Mouse (Mus musculus): ENCODE measurements around the gene Hebp2.

Gene Hebp2

DNA sequence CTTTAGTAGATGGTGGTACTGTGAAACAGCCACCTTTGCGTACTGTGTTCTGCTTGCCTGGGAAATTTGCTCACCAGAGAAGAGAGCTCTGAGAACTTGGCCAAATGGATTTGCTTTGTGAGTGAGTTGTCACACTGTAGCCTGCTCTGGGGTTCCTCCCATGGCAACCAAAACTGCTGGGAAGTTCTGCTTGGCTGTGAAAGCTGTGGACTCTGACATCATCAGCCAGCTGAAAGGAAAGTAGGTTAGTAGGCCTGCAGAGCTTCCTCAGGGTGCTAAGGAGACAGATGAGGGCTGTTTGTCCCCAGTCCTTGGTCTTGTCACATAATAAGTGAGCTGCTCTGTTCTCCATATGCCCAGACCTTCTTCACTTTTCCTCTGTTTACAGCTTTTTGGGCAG, 37.3 kb downstream of the Hebp2 start:
- no peak for DNase-seq

DNA sequence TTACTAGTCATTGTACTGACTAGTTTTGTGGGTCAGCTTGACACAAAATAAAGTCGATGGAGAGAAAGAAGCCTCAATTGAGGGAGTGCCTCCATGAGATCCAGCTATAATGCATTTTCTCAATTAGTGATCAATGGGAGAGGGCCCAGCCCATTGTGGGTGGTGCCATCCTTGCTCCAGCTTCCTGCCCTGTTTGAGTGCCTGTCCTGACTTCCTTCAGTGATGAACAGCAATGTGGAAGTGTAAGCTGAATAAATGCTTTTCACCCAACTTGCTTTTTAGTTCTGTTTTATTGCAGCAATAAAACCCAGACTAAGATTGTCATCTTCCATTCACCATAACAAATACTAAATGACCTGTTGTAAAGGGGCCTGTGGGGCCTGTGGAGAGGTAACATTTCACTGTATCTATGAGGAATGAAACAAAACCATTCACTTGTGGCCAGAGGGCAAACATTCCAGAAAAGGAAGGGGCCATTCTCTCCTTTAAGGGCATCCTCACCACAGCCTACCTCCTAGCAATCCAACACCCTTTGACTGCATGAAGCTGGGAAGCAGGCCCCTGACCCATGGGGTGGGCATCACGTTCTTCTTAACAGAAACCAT, 37.9 kb downstream of the Hebp2 start:
- DNase-seq = no peak

DNA sequence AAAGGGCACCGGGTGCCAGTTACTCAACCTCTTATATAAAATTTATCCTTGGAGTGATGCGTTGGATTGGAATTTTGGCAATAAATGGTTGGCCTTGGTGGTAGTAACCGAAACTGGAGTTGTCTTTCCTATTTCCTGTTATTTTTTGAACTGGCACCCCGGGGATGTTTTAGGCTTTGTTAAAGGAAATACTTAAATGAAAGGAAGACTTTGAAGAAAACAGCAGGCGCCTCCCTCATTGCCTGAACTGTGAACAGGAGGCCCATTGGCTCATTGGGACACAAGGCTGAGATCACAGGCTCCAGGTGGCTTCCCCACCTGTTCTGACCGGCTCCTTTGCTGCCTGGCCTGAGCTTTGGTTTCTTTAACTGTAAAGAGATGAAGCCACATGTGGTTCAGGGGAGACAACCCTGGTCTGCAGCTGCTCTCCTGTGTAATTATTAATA, 39.4 kb downstream of the Hebp2 start:
- no peak for DNase-seq

DNA sequence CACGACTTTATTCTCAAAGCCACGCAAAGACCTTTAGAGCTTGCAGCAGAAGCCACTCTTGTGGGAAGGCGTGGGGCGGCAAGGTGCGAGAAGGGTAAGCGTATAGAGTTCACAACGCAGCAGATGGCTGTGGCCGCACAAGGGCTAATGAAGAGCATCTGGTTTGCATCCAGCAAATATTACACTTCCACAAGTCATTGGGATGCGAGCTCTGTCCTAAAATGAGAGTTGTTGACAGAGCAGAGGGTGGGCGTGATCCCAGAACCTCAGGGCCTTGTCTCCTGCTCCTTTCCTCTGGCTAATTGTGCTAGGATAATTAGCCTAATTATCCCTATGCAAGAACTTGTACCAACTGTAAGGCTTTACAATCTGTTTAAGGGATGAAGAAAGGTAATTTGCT, 40.2 kb downstream of the Hebp2 start:
- DNase-seq = no peak

DNA sequence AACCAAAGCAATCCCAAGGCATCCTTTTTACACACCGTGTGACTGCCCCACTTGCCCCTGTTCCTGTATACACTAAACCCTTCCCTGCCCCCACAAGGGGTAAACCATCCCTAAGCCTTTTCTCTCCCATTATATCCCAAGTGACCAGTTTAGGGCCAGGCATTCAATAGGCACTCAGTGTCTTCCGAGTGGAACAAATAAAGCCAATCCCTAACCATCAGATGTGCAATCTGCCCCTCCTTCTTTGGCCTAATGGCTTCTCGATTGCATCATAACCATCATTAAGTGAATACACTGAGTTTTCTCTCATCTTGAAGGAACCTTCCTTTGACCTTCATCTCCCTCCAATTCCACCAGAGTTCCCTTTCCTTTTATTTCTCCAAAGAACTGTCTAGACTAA, 43.9 kb downstream of the Hebp2 start:
- DNase-seq = no peak

DNA sequence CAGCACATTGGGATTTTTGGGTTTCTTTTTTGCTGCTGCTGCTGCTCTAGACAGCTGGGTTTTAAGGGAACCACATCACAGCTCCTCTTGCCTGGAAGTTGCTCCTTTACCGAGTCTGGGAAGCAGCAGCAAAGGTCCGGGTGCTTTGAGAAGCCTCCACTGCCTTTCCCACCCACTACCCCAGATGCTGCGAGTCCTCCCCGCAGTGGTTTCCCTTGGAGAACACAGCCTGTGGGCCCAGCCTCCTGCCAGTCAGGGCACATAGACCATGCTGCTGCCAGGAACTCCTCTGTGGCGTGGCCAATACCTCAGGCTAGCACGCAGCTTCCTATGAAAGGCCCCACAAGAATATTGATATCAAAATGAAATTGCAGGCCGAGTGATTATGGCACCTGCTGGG, 48.8 kb downstream of the Hebp2 start:
- DNase-seq = no peak

DNA sequence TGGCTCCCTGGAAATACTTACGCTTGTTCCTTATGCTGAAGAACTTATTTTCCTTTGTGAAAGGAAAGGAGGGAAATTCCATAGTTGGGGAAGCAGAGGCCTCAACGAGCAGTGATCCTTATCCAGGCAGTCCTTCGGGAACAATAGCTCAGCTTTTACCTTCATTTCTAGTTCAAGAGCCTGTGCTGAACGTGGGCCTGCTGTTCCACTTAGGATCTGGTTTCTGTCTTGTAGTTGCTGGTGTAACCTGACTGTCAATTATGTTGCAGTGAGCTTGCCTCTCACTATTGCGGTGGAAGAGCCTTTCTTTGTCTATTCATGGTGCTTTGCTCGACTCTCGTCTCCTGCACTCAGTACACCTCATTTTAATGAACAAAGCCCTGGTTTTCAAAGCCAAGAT, 51.6 kb downstream of the Hebp2 start:
- no peak for DNase-seq

DNA sequence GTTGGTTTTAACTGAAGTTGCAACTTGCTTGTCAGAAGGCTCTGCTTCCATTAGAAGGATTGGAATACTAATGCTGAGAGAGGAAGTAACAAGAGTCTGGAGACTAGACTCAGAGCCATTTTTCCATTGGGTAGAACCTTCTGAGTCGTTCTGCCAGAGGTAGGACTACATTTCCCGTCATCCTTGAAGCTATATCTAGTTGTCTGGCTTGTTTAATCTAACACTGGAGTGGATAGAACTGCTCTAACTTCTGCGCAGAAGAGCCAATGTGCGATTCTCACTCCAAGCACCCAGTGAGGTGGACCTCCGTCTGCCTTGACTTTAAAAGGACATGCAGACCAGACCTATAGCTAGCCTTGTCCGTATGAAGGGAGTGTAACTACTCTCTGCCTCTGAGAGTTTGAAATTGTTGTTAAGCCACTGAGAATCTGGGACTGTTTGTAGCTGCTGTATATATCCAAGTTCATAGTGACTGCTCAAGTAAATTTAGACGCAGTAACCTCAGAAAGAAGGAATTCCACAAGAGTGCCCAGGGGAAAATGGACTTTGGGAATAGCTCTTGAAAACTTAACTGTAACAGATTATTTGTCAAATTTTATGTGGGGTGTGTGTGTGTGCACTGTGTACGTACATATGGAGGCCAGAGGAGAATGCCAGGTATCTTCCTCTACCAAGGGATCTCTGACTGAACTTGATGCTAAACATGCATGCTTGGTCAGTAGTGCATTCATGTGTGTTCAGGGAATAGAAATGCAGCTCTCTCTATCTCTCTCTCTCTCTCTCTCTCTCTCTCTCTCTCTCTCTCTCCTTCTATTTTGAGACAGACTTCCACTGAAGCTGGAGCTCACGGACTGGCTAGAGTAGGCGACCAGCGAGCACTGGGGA, 52.6 kb downstream of the Hebp2 start:
- DNase-seq = no peak

DNA sequence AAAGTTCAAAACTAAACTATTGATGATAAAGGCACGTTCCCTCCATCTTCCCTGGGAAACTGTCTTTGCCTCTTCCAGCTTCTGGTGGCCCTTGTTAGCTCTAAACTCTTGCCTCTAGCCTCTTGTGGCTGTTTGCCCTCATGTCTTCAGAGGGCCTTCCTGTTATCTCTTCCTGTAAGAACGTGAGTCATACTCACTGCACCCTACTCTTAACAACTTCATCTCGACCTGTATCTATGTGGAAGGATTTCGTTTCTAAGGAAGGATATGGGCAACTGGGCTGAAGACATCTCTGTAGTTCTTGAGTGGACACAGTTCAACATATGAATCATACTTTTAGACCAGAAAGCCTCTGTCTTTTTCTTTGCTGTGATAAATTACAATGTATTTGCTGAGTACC, 53.9 kb downstream of the Hebp2 start:
- DNase-seq = no peak

DNA sequence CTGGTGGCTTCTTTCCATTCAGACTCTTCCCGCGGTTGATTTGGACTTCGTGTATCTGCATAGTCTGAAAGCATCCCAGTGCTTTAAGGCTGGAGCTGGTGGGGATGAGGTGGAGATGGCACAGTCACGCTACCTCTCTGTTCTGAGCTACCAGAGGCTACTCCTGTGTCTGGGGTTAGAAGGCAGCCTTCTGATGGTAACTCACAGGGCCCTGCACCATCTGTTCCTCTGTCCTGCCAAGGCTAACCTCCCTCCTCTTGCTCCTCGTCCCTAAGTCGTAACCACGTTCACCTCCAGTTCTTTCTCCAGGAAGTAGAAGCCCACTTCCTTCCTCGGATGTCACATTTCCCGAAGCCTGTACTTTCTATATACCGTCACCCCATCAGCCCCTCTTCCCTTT, 55.9 kb downstream of the Hebp2 start:
- no peak for DNase-seq
